Mouse (Mus musculus): ENCODE measurements around the gene Rbpj. TPM values are rescaled to one million over a fixed set of nuclear protein-coding genes. Genes with fewer than 3 reads are reported as not detected.
"Not testable (repeated sequence)": the region's sequence is repeated elsewhere in the genome, so short reads cannot be mapped to it uniquely, and the experiment has no call there.

Rbpj gene
- polyA plus RNA-seq, 1 experiment from 2014 or later = 25.9 TPM

- no peak overlapping the region for H3K4me2 ChIP-seq (ENCODE audit: low read length)
- no peak overlapping the region for H3K9ac ChIP-seq (ENCODE audit: low read depth, low read length)
- no peak overlapping the region for H3K4me3 ChIP-seq (replicated peaks; ENCODE audit: low read depth, low read length)
- WGBS = 22% methylated on average over 1 of the region's 1 CpGs
- no peak for DNase-seq (ENCODE audit: low spot score)
- no peaks in the 10 kb centered on the region for H3K4me1 ChIP-seq (replicated peaks; ENCODE audit: insufficient read depth, low read length)
- no peaks in the 10 kb centered on the region for H3K36me3 ChIP-seq (ENCODE audit: insufficient read depth, low read length)
- no peak overlapping the region for H3K27ac ChIP-seq
- no peak for TF ChIP-seq CTCF (IDR thresholded peaks at IDR 0.05; ENCODE audit: low read depth)
- no peaks in the 10 kb centered on the region for H3K9me3 ChIP-seq (replicated peaks; ENCODE audit: low read length)
- no peaks in the 10 kb centered on the region for H3K27me3 ChIP-seq (ENCODE audit: insufficient read depth, low read length)
- no peak for ATAC-seq (replicated peaks; ENCODE audit: low FRiP score, low read depth)
Observed at GRCm38 (mm10) chr5:53542073-53542472, 76.1 kb downstream of the Rbpj start.

GRCm38 (mm10) chr5:53543399-53543798 lies 77.4 kb downstream of the Rbpj start:
- no peak overlapping the region for H3K4me2 ChIP-seq (ENCODE audit: low read length)
- DNase-seq (ENCODE audit: low spot score) (no peak), ATAC-seq (replicated peaks; ENCODE audit: low FRiP score, low read depth) (no peak)
- H3K36me3 ChIP-seq (ENCODE audit: insufficient read depth, low read length) = no peaks in the 10 kb centered on the region
- no peaks in the 10 kb centered on the region for H3K4me1 ChIP-seq (replicated peaks; ENCODE audit: insufficient read depth, low read length)
- no peak overlapping the region for H3K27ac ChIP-seq
- TF ChIP-seq CTCF (IDR thresholded peaks at IDR 0.05; ENCODE audit: low read depth) = no peak
- H3K27me3 ChIP-seq (ENCODE audit: insufficient read depth, low read length) = no peaks in the 10 kb centered on the region
- H3K9ac ChIP-seq (ENCODE audit: low read depth, low read length) = no peak overlapping the region
- WGBS = 81% methylated on average over 4 of the region's 4 CpGs
- H3K9me3 ChIP-seq (replicated peaks; ENCODE audit: low read length) = no peaks in the 10 kb centered on the region
- no peak overlapping the region for H3K4me3 ChIP-seq (replicated peaks; ENCODE audit: low read depth, low read length)

GRCm38 (mm10) chr5:53543945-53544344 lies 78.0 kb downstream of the Rbpj start:
- no peak for TF ChIP-seq CTCF (IDR thresholded peaks at IDR 0.05; ENCODE audit: low read depth)
- Histone ChIP-seq H3K9me3 (replicated peaks; ENCODE audit: low read length) (no peaks in the 10 kb centered on the region), H3K4me3 (replicated peaks; ENCODE audit: low read depth, low read length) (no peak overlapping the region), H3K27me3 (ENCODE audit: insufficient read depth, low read length) (no peaks in the 10 kb centered on the region), H3K27ac (no peak overlapping the region), H3K9ac (ENCODE audit: low read depth, low read length) (no peak overlapping the region), H3K4me2 (ENCODE audit: low read length) (no peak overlapping the region), H3K4me1 (replicated peaks; ENCODE audit: insufficient read depth, low read length) (no peaks in the 10 kb centered on the region), H3K36me3 (ENCODE audit: insufficient read depth, low read length) (no peaks in the 10 kb centered on the region)
- 79% methylated on average over 4 of the region's 4 CpGs for WGBS
- ATAC-seq (replicated peaks; ENCODE audit: low FRiP score, low read depth) (no peak), DNase-seq (ENCODE audit: low spot score) (no peak)

GRCm38 (mm10) chr5:53546440-53546839 lies 80.5 kb downstream of the Rbpj start:
- no peak for TF ChIP-seq CTCF (IDR thresholded peaks at IDR 0.05; ENCODE audit: low read depth)

GRCm38 (mm10) chr5:53546979-53547472 lies 81.1 kb downstream of the Rbpj start:
- no peak for TF ChIP-seq CTCF (IDR thresholded peaks at IDR 0.05; ENCODE audit: low read depth)
- Histone ChIP-seq H3K27me3 (ENCODE audit: insufficient read depth, low read length) (no peaks in the 10 kb centered on the region), H3K4me3 (replicated peaks; ENCODE audit: low read depth, low read length) (no peak overlapping the region), H3K27ac (no peak overlapping the region), H3K36me3 (ENCODE audit: insufficient read depth, low read length) (no peaks in the 10 kb centered on the region), H3K9me3 (replicated peaks; ENCODE audit: low read length) (no peaks in the 10 kb centered on the region), H3K4me1 (replicated peaks; ENCODE audit: insufficient read depth, low read length) (no peaks in the 10 kb centered on the region), H3K4me2 (ENCODE audit: low read length) (no peak overlapping the region), H3K9ac (ENCODE audit: low read depth, low read length) (no peak overlapping the region)
- WGBS = 35% methylated on average over 9 of the region's 9 CpGs
- DNase-seq (ENCODE audit: low spot score) (no peak), ATAC-seq (replicated peaks; ENCODE audit: low FRiP score, low read depth) (no peak)

More at GRCm38 (mm10) chr5:53546440-53546839, 80.5 kb downstream of the Rbpj start:
- Histone ChIP-seq H3K4me2 (ENCODE audit: low read length) (no peak overlapping the region), H3K4me1 (replicated peaks; ENCODE audit: insufficient read depth, low read length) (no peaks in the 10 kb centered on the region), H3K9me3 (replicated peaks; ENCODE audit: low read length) (no peaks in the 10 kb centered on the region), H3K27me3 (ENCODE audit: insufficient read depth, low read length) (no peaks in the 10 kb centered on the region), H3K4me3 (replicated peaks; ENCODE audit: low read depth, low read length) (no peak overlapping the region), H3K36me3 (ENCODE audit: insufficient read depth, low read length) (no peaks in the 10 kb centered on the region), H3K9ac (ENCODE audit: low read depth, low read length) (no peak overlapping the region), H3K27ac (no peak overlapping the region)
- no peak for ATAC-seq (replicated peaks; ENCODE audit: low FRiP score, low read depth)
- no peak for DNase-seq (ENCODE audit: low spot score)
- 88% methylated on average over 6 of the region's 6 CpGs for WGBS

GRCm38 (mm10) chr5:53550329-53550728 lies 84.4 kb downstream of the Rbpj start:
- H3K27ac ChIP-seq; H3K27me3 ChIP-seq (ENCODE audit: insufficient read depth, low read length); H3K4me3 ChIP-seq (replicated peaks; ENCODE audit: low read depth, low read length); H3K4me1 ChIP-seq (replicated peaks; ENCODE audit: insufficient read depth, low read length); H3K36me3 ChIP-seq (ENCODE audit: insufficient read depth, low read length); H3K9me3 ChIP-seq (replicated peaks; ENCODE audit: low read length); H3K9ac ChIP-seq (ENCODE audit: low read depth, low read length); DNase-seq (ENCODE audit: low spot score); ATAC-seq (replicated peaks; ENCODE audit: low FRiP score, low read depth); H3K4me2 ChIP-seq (ENCODE audit: low read length): not testable (repeated sequence)
- 98% methylated on average over 1 of the region's 1 CpGs for WGBS

- DNase-seq (ENCODE audit: low spot score) (no peak), ATAC-seq (replicated peaks; ENCODE audit: low FRiP score, low read depth) (no peak)
- WGBS = 70% methylated on average over 6 of the region's 6 CpGs
- Histone ChIP-seq H3K4me3 (replicated peaks; ENCODE audit: low read depth, low read length) (no peak overlapping the region), H3K36me3 (ENCODE audit: insufficient read depth, low read length) (no peaks in the 10 kb centered on the region), H3K4me1 (replicated peaks; ENCODE audit: insufficient read depth, low read length) (no peaks in the 10 kb centered on the region), H3K27me3 (ENCODE audit: insufficient read depth, low read length) (no peaks in the 10 kb centered on the region), H3K9me3 (replicated peaks; ENCODE audit: low read length) (no peaks in the 10 kb centered on the region), H3K9ac (ENCODE audit: low read depth, low read length) (no peak overlapping the region), H3K27ac (no peak overlapping the region), H3K4me2 (ENCODE audit: low read length) (no peak overlapping the region)
- TF ChIP-seq CTCF (IDR thresholded peaks at IDR 0.05; ENCODE audit: low read depth) = no peak
Observed at GRCm38 (mm10) chr5:53551394-53551793, 85.4 kb downstream of the Rbpj start.

All from kidney, postnatal 0 days (tissue).